Mouse (Mus musculus) MEL (cell line): Measurements from ENCODE around the gene Hagh. TPM values are rescaled to one million over a fixed set of nuclear protein-coding genes. Genes with fewer than 3 reads are reported as not detected.

Experiments used
- DNase-seq: peaks from one replicate; pipeline ENCODE4 v3.0.0; 2011; ENCODE audit warnings: low read depth, low spot score
- H3K27ac ChIP-seq: 2 replicates; pipeline ENCODE4 v1.5.1; 2012; ENCODE audit warnings: low read depth, mild to moderate bottlenecking, control low read depth, low read length, moderate library complexity; ENCODE audit not compliant: control insufficient read depth
- H3K27me3 ChIP-seq, 2 experiments: fragments of 150-350 bp in 1 of 2; sonication (generic) in 1 of 2; 2 replicates each; pipeline ENCODE4 v1.6.1; 2012; ENCODE audit warnings: low read length in 2 of 2, mild to moderate bottlenecking in 2 of 2, improper control_type of control experiment in 1 of 2, moderate library complexity in 1 of 2; ENCODE audit not compliant: insufficient read depth in 2 of 2, control insufficient read depth in 1 of 2
- H3K36me3 ChIP-seq, 2 experiments: 2 replicates each; pipeline ENCODE4 v1.6.1; 2012 to 2014; ENCODE audit warnings: low read length in 2 of 2, improper control_type of control experiment in 1 of 2, inconsistent platforms in 1 of 2, mild to moderate bottlenecking in 1 of 2; ENCODE audit not compliant: insufficient read depth in 2 of 2, control insufficient read depth in 1 of 2
- H3K4me1 ChIP-seq, 2 experiments: fragments of 150-350 bp in 1 of 2; sonication (generic) in 1 of 2; 2 replicates each; pipeline ENCODE4 v1.6.1; 2012; ENCODE audit warnings: low read length in 2 of 2, improper control_type of control experiment in 1 of 2, mild to moderate bottlenecking in 1 of 2; ENCODE audit not compliant: insufficient read depth in 2 of 2, control insufficient read depth in 1 of 2
- H3K4me3 ChIP-seq, 2 experiments: fragments of 150-350 bp in 1 of 2; sonication (generic) in 1 of 2; 2 replicates each; pipeline ENCODE4 v1.5.1; 2012; ENCODE audit warnings: low read depth in 2 of 2, low read length in 2 of 2, mild to moderate bottlenecking in 2 of 2, moderate library complexity in 2 of 2, control low read depth in 1 of 2, improper control_type of control experiment in 1 of 2; ENCODE audit not compliant: control insufficient read depth in 1 of 2, insufficient read depth in 1 of 2
- H3K79me2 ChIP-seq: 2 replicates; pipeline ENCODE4 v1.6.1; 2012; ENCODE audit warnings: mild to moderate bottlenecking, low read length, moderate library complexity; ENCODE audit not compliant: control insufficient read depth, poor library complexity, insufficient read depth
- H3K9ac ChIP-seq: 2 replicates; pipeline ENCODE4 v1.6.1; 2012; ENCODE audit warnings: low read depth, mild to moderate bottlenecking, control low read depth, low read length, moderate library complexity; ENCODE audit not compliant: control insufficient read depth, poor library complexity, severe bottlenecking
- H3K9me3 ChIP-seq: fragments of 150-350 bp; sonication (generic); replicated peaks from 2 replicates; pipeline ENCODE4 v1.6.1; 2012; ENCODE audit warnings: mild to moderate bottlenecking, low read length, improper control_type of control experiment, moderate library complexity; ENCODE audit not compliant: insufficient read depth
- CHD2 ChIP-seq: IDR thresholded peaks from 2 replicates; pipeline ENCODE4 v1.6.1; 2011; ENCODE audit warnings: low read length, improper control_type of control experiment
- E2F4 ChIP-seq: IDR thresholded peaks from 2 replicates; pipeline ENCODE4 v1.6.1; 2011; ENCODE audit warnings: low read depth, low read length, improper control_type of control experiment, borderline replicate concordance
- ETS1 ChIP-seq: IDR thresholded peaks from 2 replicates; pipeline ENCODE4 v1.6.1; 2012; ENCODE audit warnings: low read depth, mild to moderate bottlenecking, inconsistent platforms, low read length, improper control_type of control experiment, moderate library complexity
- GABPA ChIP-seq: IDR thresholded peaks from 2 replicates; pipeline ENCODE4 v1.6.1; 2012; ENCODE audit warnings: low read depth, mild to moderate bottlenecking, inconsistent platforms, low read length, improper control_type of control experiment, moderate library complexity
- HCFC1 ChIP-seq: IDR thresholded peaks from 2 replicates; pipeline ENCODE4 v1.6.1; 2012; ENCODE audit warnings: low read depth, mild to moderate bottlenecking, inconsistent platforms, low read length, improper control_type of control experiment, moderate library complexity
- KAT2A ChIP-seq: conservative IDR thresholded peaks from 2 replicates; pipeline ENCODE4 v1.6.1; 2012; ENCODE audit warnings: low read depth, low read length, improper control_type of control experiment, inconsistent platforms
- MAFK ChIP-seq: IDR thresholded peaks from 2 replicates; pipeline ENCODE4 v1.6.1; 2011; ENCODE audit warnings: low read depth, mild to moderate bottlenecking, low read length, improper control_type of control experiment, borderline replicate concordance
- MAX ChIP-seq: IDR thresholded peaks from 2 replicates; pipeline ENCODE4 v1.6.1; 2011; ENCODE audit warnings: low read length, improper control_type of control experiment
- MAZ ChIP-seq: IDR thresholded peaks from 2 replicates; pipeline ENCODE4 v1.6.1; 2012; ENCODE audit warnings: low read depth, mild to moderate bottlenecking, inconsistent platforms, low read length, improper control_type of control experiment
- MYB ChIP-seq: IDR thresholded peaks from 2 replicates; pipeline ENCODE4 v1.6.1; 2011; ENCODE audit warnings: mild to moderate bottlenecking, low read depth, low read length, improper control_type of control experiment
- MYC ChIP-seq: IDR thresholded peaks from 2 replicates; pipeline ENCODE4 v1.6.1; 2011; ENCODE audit warnings: low read depth, mild to moderate bottlenecking, low read length, improper control_type of control experiment, moderate library complexity
- NELFE ChIP-seq: IDR thresholded peaks from 2 replicates; pipeline ENCODE4 v1.6.1; 2011; ENCODE audit warnings: low read depth, low read length, improper control_type of control experiment
- NRF1 ChIP-seq: IDR thresholded peaks from 2 replicates; pipeline ENCODE4 v1.6.1; 2014; ENCODE audit warnings: low read depth, mild to moderate bottlenecking, inconsistent platforms, low read length, improper control_type of control experiment, moderate library complexity; ENCODE audit not compliant: poor library complexity, insufficient read depth, severe bottlenecking
- POLR2A ChIP-seq, 2 experiments: IDR thresholded peaks; 2 replicates each; pipeline ENCODE4 v1.6.1; 2011 to 2012; ENCODE audit warnings: low read length in 2 of 2, mild to moderate bottlenecking in 2 of 2, control low read depth in 1 of 2, improper control_type of control experiment in 1 of 2, low read depth in 1 of 2, moderate library complexity in 1 of 2; ENCODE audit not compliant: control insufficient read depth in 1 of 2, insufficient read depth in 1 of 2, poor library complexity in 1 of 2
- POLR2AphosphoS2 ChIP-seq: IDR thresholded peaks from 2 replicates; pipeline ENCODE4 v1.6.1; 2011; ENCODE audit warnings: low read length, improper control_type of control experiment
- POLR2AphosphoS5 ChIP-seq: IDR thresholded peaks from 2 replicates; pipeline ENCODE4 v1.6.1; 2012; ENCODE audit warnings: low read depth, borderline replicate concordance, mild to moderate bottlenecking, inconsistent platforms, low read length, moderate library complexity, mixed read lengths
- TBP ChIP-seq: IDR thresholded peaks from 2 replicates; pipeline ENCODE4 v1.8.0; 2011; ENCODE audit warnings: low read depth, low read length, improper control_type of control experiment
- TCF12 ChIP-seq: IDR thresholded peaks from 2 replicates; pipeline ENCODE4 v1.6.1; 2014; ENCODE audit warnings: low read depth, mild to moderate bottlenecking, inconsistent platforms, low read length, improper control_type of control experiment, moderate library complexity
- UBTF ChIP-seq: IDR thresholded peaks from 2 replicates; pipeline ENCODE4 v1.6.1; 2012; ENCODE audit warnings: low read depth, mild to moderate bottlenecking, inconsistent platforms, low read length, improper control_type of control experiment, moderate library complexity, borderline replicate concordance; ENCODE audit not compliant: insufficient read depth
- ZC3H11A ChIP-seq: IDR thresholded peaks from 2 replicates; pipeline ENCODE4 v1.6.1; 2012; ENCODE audit warnings: low read depth, mild to moderate bottlenecking, inconsistent platforms, low read length, improper control_type of control experiment
- ZMIZ1 ChIP-seq: IDR thresholded peaks from 2 replicates; pipeline ENCODE4 v1.6.1; 2012; ENCODE audit warnings: low read depth, mild to moderate bottlenecking, inconsistent platforms, low read length, improper control_type of control experiment, moderate library complexity
- polyA plus RNA-seq, 2 experiments: library from polyadenylated mRNA; stranded (reverse) in 1 of 2; unstranded in 1 of 2; fragments of >175 nt in 1 of 2; fragments of >200 nt in 1 of 2; gene quantifications; 2 replicates each; pipeline versions ENCODE4 v1.2.1 to v1.2.4; 2012; ENCODE audit warnings: low replicate concordance in 2 of 2, low read depth in 1 of 2; ENCODE audit not compliant: insufficient read length in 2 of 2, insufficient read depth in 1 of 2, missing spikeins in 1 of 2
- total RNA-seq: library from RNA; depleted of rRNA; stranded (reverse); fragments of 300-350 nt; gene quantifications from 2 replicates; pipeline ENCODE4 v1.2.3, GENCODE M21; 2012

Gene Hagh
- total and polyA plus RNA-seq, 3 experiments: 37.5 to 49.6 TPM; not detected in 1

GRCm38 (mm10) chr17:24896241-24896992 is 56.5 kb downstream of the Hagh start, which contains the start of gene Nme3 (continued):
- TF ChIP-seq KAT2A (no peak), GABPA (no peak), MAX (0 out of 2 replicates have a peak, but pooled peaks have one; percentile 36)

GRCm38 (mm10) chr17:24896993-24897269 is 57.0 kb downstream of the Hagh start:
- Histone ChIP-seq H3K9ac (peak overlapping the region; percentile 64), H3K4me1 (peaks cover 0 to 16% of the 10 kb centered on the region in 2 experiments; a peak in 2 of 4 replicates)
- no peak for TF ChIP-seq ZMIZ1
- TF ChIP-seq NELFE: no peak
- TF ChIP-seq MAZ: no peak
- TF ChIP-seq ZC3H11A: no peak
- no peak for TF ChIP-seq POLR2AphosphoS5
- no peak for TF ChIP-seq POLR2AphosphoS2
- no peak for TF ChIP-seq CHD2
- no peak for TF ChIP-seq HCFC1
- no peak for TF ChIP-seq TBP
- TF ChIP-seq NRF1: no peak
- no peak for TF ChIP-seq MYC
- TF ChIP-seq TCF12: no peak
- TF ChIP-seq, all 39 proteins: peak for 0
- Histone ChIP-seq H3K9me3 (no peaks in the 10 kb centered on the region), H3K36me3 (peaks cover 0 to 7% of the 10 kb centered on the region in 2 experiments; a peak in 2 of 4 replicates), H3K27ac (no peak overlapping the region), H3K79me2 (peaks cover 34% of the 10 kb centered on the region), H3K27me3 (no peaks in the 10 kb centered on the region), H3K4me3 (peak overlapping the region; percentile 80 to 94)
- no peak for DNase-seq

DNA sequence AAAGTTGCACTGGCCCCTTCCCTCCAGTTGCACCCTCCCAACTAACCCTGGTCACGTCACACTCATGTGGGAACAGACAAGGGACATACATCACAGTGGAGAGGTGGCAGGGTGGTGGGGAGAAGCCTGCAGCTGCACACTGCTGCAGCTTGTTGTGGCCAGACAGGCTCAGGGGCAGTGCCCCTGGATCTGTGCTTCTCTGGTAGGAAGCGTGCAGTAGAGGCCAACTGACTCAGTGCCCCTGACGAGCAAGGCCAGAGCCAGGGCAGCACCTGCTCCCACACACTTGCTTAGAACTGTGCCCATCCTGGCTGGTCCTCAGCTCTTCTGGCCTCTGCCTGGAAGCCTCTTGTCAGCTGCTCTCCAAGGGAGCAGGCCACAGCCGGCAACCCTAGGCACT is 57.7 kb downstream of the Hagh start:
- TF ChIP-seq ZC3H11A (no peak), ETS1 (no peak), POLR2A (IDR thresholded peaks at IDR 0.05; ENCODE audit: control insufficient read depth in 1 of 2, insufficient read depth in 1 of 2, low read depth in 1 of 2, low read length in 2 of 2, poor library complexity in 1 of 2) (no peak), E2F4 (no peak), GABPA (no peak), ZMIZ1 (no peak), MYB (no peak), MAFK (no peak), NRF1 (no peak), UBTF (no peak)
- no peak overlapping the region for H3K4me3 ChIP-seq
- H3K9me3 ChIP-seq: no peaks in the 10 kb centered on the region
- peaks cover 34% of the 10 kb centered on the region for H3K79me2 ChIP-seq
- H3K27me3 ChIP-seq: no peaks in the 10 kb centered on the region
- H3K36me3 ChIP-seq: peaks cover 0 to 9% of the 10 kb centered on the region in 2 experiments; a peak in 2 of 4 replicates
- no peak overlapping the region for H3K27ac ChIP-seq
- H3K9ac ChIP-seq: no peak overlapping the region
- peaks cover 0 to 18% of the 10 kb centered on the region in 2 experiments; a peak in 3 of 4 replicates for H3K4me1 ChIP-seq
- DNase-seq: no peak
